Mouse (Mus musculus): ENCODE results near the gene Gm10717. TPM values are rescaled to one million over a fixed set of nuclear protein-coding genes. Genes with fewer than 3 reads are reported as not detected.

Gm10717 gene
- total RNA-seq (2023), result not detected

DNA sequence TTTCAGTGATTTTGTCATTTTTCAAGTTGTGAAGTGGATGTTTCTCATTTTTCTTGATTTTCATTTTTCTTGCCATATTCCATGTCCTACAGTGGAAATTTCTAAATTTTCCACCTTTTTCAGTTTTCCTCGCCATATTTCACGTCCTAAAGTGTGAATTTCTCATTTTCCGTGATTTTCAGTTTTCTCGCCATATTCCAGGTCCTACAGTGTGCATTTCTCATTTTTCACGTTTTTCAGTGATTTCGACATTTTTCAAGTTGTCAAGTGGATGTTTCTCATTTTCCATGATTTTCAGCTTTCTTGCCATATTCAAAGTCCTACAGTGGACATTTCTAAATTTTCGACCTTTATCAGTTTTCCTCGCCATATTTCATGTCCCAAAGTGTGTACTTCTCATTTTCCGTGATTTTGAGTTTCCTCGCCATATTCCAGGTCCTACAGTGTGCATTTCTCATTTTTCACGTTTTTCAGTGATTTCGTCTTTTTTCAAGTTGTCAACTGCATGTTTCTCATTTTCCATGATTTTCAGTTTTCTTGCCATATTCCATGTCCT, at the start of gene Gm10717:
Gene Gm10717 (plus strand): TSS at position 506 of the 556 bp plus-strand sequence.

DNA sequence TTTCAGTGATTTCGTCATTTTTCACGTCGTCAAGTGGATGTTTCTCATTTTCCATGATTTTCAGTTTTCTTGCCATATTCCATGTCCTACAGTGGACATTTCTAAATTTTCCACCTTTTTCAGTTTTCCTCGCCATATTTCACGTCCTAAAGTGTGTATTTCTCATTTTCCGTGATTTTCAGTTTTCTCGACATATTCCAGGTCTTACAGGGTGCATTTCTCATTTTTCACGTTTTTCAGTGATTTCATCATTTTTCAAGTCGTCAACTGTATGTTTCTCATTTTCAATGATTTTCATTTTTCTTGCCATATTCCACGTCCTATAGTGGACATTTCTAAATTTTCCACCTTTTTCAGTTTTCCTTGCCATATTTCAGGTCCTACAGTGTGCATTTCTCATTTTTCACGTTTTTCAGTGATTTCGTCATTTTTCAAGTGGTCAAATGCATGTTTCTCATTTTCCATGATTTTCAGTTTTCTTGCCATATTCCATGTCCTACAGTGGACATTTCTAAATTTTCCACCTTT, 24.7 kb upstream of the Gm10717 start, which contains the start of gene Gm10722:
Gene Gm10722 (plus strand): TSS at position 478 of the 528 bp plus-strand sequence.

DNA sequence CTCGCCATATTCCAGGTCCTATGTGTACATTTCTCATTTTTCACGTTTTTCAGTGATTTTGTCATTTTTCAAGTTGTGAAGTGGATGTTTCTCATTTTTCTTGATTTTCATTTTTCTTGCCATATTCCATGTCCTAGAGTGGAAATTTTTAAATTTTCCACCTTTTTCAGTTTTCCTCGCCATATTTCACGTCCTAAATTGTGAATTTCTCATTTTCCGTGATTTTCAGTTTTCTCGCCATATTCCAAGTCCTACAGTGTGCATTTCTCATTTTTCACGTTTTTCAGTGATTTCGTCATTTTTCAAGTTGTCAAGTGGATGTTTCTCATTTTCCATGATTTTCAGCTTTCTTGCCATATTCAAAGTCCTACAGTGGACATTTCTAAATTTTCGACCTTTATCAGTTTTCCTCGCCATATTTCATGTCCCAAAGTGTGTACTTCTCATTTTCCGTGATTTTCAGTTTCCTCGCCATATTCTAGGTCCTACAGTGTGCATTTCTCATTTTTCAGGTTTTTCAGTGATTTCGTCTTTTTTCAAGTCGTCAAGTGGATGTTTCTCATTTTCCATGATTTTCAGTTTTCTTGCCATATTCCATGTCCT, 22.3 kb upstream of the Gm10717 start, which contains the start of gene Gm11168:
Gene Gm11168 (plus strand): TSS at position 553 of the 603 bp plus-strand sequence.

DNA sequence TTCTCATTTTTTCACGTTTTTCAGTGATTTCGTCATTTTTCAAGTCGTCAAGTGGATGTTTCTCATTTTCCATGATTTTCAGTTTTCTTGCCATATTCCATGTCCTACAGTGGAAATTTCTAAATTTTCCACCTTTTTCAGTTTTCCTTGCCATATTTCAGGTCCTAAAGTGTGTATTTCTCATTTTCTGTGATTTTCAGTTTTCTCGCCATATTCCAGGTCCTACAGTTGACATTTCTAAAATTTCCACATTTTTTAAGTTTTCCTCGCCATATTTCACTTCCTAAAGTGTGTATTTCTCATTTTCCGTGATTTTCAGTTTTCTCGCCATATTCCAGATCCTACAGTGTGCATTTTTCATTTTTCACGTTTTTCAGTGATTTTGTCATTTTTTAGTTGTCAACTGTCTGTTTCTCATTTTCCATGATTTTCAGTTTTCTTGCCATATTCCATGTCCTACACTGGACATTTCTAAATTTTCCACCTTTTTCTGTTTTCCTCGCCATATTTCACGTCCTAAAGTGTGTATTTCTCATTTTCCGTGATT, 12.4 kb upstream of the Gm10717 start, which contains the start of gene Gm10721:
Gene Gm10721 (plus strand): TSS at position 408 of the 547 bp plus-strand sequence.

DNA sequence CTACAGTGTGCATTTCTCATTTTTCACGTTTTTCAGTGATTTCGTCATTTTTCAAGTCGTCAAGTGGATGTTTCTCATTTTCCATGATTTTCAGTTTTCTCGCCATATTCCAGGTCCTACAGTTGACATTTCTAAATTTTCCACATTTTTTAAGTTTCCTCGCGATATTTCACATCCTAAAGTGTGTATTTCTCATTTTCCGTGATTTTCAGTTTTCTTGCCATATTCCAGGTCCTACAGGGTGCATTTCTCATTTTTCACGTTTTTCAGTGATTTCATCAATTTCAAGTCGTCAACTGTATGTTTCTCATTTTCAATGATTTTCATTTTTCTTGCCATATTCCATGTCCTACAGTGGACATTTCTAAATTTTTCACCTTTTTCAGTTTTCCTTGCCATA, 9.9 kb upstream of the Gm10717 start, which contains the start of gene Gm10720:
Gene Gm10720 (plus strand): TSS at position 301 of the 400 bp plus-strand sequence.

DNA sequence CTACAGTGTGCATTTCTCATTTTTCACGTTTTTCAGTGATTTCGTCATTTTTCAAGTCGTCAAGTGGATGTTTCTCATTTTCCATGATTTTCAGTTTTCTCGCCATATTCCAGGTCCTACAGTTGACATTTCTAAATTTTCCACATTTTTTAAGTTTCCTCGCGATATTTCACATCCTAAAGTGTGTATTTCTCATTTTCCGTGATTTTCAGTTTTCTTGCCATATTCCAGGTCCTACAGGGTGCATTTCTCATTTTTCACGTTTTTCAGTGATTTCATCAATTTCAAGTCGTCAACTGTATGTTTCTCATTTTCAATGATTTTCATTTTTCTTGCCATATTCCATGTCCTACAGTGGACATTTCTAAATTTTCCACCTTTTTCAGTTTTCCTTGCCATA, 8.1 kb upstream of the Gm10717 start, which contains the start of gene Gm10719:
Gene Gm10719 (plus strand): TSS at position 301 of the 400 bp plus-strand sequence.

DNA sequence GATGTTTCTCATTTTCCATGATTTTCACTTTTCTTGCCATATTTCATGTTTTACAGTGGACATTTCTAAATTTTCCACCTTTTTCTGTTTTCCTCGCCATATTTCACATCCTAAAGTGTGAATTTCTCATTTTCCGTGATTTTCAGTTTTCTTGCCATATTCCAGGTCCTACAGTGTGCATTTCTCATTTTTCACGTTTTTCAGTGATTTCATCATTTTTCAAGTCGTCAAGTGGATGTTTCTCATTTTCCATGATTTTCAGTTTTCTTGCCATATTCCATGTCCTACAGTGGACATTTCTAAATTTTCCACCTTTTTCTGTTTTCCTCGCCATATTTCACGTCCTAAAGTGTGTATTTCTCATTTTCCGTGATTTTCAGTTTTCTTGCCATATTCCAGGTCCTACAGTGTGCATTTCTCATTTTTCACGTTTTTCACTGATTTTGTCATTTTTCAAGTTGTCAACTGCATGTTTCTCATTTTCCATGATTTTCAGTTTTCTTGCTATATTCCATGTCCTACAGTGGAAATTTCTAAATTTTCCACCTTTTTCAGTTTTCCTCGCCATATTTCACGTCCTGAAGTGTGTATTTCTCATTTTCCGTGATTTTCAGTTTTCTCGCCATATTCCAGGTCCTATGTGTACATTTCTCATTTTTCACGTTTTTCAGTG, 1.8 kb upstream of the Gm10717 start, which contains the start of gene Gm10718:
Gene Gm10718 (plus strand): TSS at position 236 of the 673 bp plus-strand sequence.

DNA sequence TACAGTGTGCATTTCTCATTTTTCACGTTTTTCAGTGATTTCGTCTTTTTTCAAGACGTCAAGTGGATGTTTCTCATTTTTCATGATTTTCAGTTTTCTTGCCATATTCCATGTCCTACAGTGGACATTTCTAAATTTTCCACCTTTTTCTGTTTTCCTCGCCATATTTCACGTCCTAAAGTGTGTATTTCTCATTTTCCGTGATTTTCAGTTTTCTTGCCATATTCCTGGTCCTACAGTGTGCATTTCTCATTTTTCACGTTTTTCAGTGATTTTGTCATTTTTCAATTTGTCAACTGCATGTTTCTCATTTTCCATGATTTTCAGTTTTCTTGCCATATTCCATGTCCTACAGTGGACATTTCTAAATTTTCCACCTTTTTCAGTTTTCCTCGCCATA, 9.1 kb downstream of the Gm10717 start, which contains the start of gene Gm17535:
Gene Gm17535 (plus strand): TSS at position 301 of the 400 bp plus-strand sequence.

DNA sequence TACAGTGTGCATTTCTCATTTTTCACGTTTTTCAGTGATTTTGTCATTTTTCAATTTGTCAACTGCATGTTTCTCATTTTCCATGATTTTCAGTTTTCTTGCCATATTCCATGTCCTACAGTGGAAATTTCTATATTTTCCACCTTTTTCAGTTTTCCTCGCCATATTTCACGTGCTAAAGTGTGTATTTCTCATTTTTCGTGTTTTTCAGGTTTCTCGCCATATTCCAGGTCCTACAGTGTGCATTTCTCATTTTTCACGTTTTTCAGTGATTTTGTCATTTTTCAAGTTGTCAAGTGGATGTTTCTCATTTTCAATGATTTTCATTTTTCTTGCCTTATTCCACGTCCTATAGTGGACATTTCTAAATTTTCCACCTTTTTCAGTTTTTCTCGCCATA, 11.4 kb downstream of the Gm10717 start, which contains the start of gene Gm10715:
Gene Gm10715 (plus strand): TSS at position 301 of the 400 bp plus-strand sequence.

Other genes with a start within 250 kb of the Gm10717 start
- not detected for gene Gm10722, start 24.5 kb upstream of the Gm10717 start, total RNA-seq (2023)
- gene Gm11168, start 22.1 kb upstream of the Gm10717 start, total RNA-seq (2023), result not detected
- gene Gm10721, start 12.3 kb upstream of the Gm10717 start, total RNA-seq (2023), result not detected
- gene Gm10720, start 9.8 kb upstream of the Gm10717 start, total RNA-seq (2023), result not detected
- gene Gm10719, start 8.0 kb upstream of the Gm10717 start, total RNA-seq (2023), result 1.1 TPM
- 2.0 TPM for gene Gm10718, start 1.9 kb upstream of the Gm10717 start, total RNA-seq (2023)
- gene Gm17535, start 9.2 kb downstream of the Gm10717 start, total RNA-seq (2023), result not detected
- gene Gm10715, start 11.5 kb downstream of the Gm10717 start, total RNA-seq (2023), result not detected